Mouse (Mus musculus) spleen, postnatal 36 days (tissue): Measurements from ENCODE around the gene Mybpc1.

Experiments
- DNase-seq, 2 experiments: peaks; one replicate each; pipeline ENCODE4 v3.0.0; 2022; ENCODE audit warnings: low spot score in 2 of 2, mixed read lengths in 1 of 2

The Mybpc1 gene

GRCm38 (mm10) chr10:88604943-88605342, at the start of gene Mybpc1:
Gene Mybpc1 (minus strand): TSS chr10:88605152.
- no peak for DNase-seq

GRCm38 (mm10) chr10:88645448-88645847, 40.5 kb upstream of the Mybpc1 start:
- DNase-seq: no peak

GRCm38 (mm10) chr10:88631330-88631953, 26.5 kb upstream of the Mybpc1 start:
- DNase-seq: no peak

GRCm38 (mm10) chr10:88630663-88631329, 25.8 kb upstream of the Mybpc1 start:
- no peak for DNase-seq

- no peak for DNase-seq
These were observed 22.1 kb upstream of the Mybpc1 start for GRCm38 (mm10) chr10:88627052-88627451.

- DNase-seq: no peak
These were observed 21.2 kb upstream of the Mybpc1 start for GRCm38 (mm10) chr10:88626176-88626575.

- no peak for DNase-seq
These were observed 19.3 kb upstream of the Mybpc1 start for GRCm38 (mm10) chr10:88624300-88624699.

- no peak for DNase-seq
These were observed 17.7 kb upstream of the Mybpc1 start for GRCm38 (mm10) chr10:88622624-88623023.

GRCm38 (mm10) chr10:88620809-88621208, 15.9 kb upstream of the Mybpc1 start:
- DNase-seq: no peak

- DNase-seq: no peak
These were observed 8.1 kb upstream of the Mybpc1 start for GRCm38 (mm10) chr10:88613051-88613450.

- no peak for DNase-seq
These were observed 1.7 kb upstream of the Mybpc1 start for GRCm38 (mm10) chr10:88606686-88607085.

GRCm38 (mm10) chr10:88606065-88606464, 1.1 kb upstream of the Mybpc1 start:
- DNase-seq: no peak

- no peak for DNase-seq
These were observed 1.2 kb downstream of the Mybpc1 start for GRCm38 (mm10) chr10:88603773-88604172.

GRCm38 (mm10) chr10:88603256-88603655, 1.7 kb downstream of the Mybpc1 start:
- no peak for DNase-seq

- DNase-seq: no peak
These were observed 4.4 kb downstream of the Mybpc1 start for GRCm38 (mm10) chr10:88600591-88600990.

GRCm38 (mm10) chr10:88592316-88592715, 12.6 kb downstream of the Mybpc1 start:
- DNase-seq: no peak

- no peak for DNase-seq
These were observed 13.9 kb downstream of the Mybpc1 start for GRCm38 (mm10) chr10:88591042-88591441.

- DNase-seq: peak; percentile 39 to 43
These were observed 20.5 kb downstream of the Mybpc1 start for GRCm38 (mm10) chr10:88584469-88584868.

GRCm38 (mm10) chr10:88580786-88581185, 24.2 kb downstream of the Mybpc1 start:
- DNase-seq: no peak

- no peak for DNase-seq
These were observed 26.3 kb downstream of the Mybpc1 start for GRCm38 (mm10) chr10:88578651-88579050.

- peak; percentile 22 to 49 for DNase-seq
These were observed 30.8 kb downstream of the Mybpc1 start for GRCm38 (mm10) chr10:88574115-88574635.

GRCm38 (mm10) chr10:88572123-88572522, 32.8 kb downstream of the Mybpc1 start:
- no peak for DNase-seq

GRCm38 (mm10) chr10:88557046-88557445, 47.9 kb downstream of the Mybpc1 start:
- no peak for DNase-seq
